Mouse (Mus musculus) heart, postnatal 4 days (tissue): ENCODE data around the gene Pex14. TPM values are rescaled to one million over a fixed set of nuclear protein-coding genes. Genes with fewer than 3 reads are reported as not detected.

Experiments
- DNase-seq: peaks from one replicate; pipeline ENCODE4 v3.0.0; 2021
- total RNA-seq, 2 experiments: library from RNA; stranded (reverse); gene quantifications; 2 replicates each; pipeline ENCODE4 v1.2.3; 2021

Pex14 gene
- total RNA-seq, 2 experiments from 2014 or later: 26.5 to 30.2 TPM

- no peak for DNase-seq
These were observed 117.4 kb downstream of the Pex14 start for GRCm38 (mm10) chr4:148982274-148982673.

DNA sequence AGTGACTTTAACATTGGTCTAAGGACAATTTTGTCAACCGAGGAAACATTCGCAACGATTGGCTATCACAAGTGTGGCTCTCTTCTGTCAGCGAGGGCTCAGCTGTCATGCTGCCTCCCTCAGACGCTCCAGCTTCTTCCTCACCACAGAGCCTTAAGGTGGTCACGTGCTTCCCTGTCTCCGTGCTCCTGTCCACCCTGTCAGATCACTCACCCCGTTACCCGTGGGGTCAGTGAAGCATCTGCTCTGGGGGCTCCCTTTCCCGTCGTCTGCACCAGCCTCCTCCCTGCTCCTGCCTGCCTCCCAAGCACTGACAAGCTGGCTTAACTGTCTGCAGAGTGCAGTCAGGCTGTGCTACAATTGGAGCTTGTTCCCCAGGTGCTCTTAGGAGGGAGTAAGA lies 119.8 kb downstream of the Pex14 start:
- no peak for DNase-seq

DNA sequence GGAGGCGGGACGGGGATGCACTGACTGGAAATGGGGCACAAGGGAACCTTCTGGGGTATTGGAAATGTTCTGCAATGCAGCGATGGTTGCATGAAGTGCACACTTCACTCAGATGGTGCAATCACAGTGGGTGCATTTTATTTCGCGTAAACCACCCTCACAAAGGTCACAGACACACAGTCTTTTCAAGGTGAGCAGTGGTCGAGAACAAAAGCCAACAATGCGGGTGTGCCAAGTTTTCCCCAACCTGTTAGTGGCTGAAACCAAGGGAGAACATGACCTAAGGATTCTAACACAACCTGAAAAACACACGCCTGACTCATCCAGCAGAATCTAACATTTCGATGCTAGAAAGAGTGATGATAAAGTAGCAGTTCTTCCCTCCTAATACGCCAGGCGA lies 120.8 kb downstream of the Pex14 start:
- no peak for DNase-seq

GRCm38 (mm10) chr4:148978221-148978855 lies 121.3 kb downstream of the Pex14 start:
- DNase-seq: no peak

DNA sequence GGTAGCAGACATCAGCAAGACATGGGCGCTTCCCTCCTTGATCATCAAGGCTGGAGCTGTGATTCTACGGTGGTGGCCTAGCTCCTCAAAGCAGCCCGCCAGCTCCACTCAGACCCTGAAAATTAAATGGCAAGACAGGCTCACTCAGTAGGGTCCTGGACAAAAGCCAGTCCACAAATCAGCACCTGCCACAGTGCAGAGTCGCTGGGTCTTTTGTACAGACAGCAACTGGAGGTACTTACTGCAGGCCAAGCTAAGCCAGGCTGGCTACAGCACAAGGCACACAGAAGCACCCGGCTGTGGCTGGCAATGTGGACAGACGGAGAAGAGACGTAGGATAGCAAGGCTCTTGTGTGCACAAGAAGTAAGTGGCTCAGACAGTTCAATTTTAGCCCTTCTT lies 124.8 kb downstream of the Pex14 start:
- no peak for DNase-seq

GRCm38 (mm10) chr4:148973387-148973786 lies 126.3 kb downstream of the Pex14 start:
- DNase-seq: no peak

DNA sequence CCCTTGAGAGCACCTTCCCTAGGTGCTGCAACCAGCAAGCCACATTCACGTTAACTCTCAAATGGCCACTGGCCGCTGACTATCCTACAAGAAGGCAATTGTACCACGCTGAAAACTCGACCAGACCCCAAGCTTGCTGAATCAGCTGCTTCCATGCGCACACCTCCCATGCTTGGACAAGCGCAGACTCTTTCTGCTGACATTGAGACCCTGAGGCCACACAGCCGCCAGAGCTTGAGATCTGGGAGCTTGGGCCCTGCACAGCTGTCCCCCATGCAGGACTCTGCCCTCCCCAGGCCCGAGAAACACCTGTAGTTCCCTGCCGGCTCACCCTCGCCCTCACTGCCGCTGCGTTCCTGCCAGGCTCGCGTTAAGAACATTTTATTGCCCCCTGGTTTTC lies 127.0 kb downstream of the Pex14 start:
- no peak for DNase-seq

DNA sequence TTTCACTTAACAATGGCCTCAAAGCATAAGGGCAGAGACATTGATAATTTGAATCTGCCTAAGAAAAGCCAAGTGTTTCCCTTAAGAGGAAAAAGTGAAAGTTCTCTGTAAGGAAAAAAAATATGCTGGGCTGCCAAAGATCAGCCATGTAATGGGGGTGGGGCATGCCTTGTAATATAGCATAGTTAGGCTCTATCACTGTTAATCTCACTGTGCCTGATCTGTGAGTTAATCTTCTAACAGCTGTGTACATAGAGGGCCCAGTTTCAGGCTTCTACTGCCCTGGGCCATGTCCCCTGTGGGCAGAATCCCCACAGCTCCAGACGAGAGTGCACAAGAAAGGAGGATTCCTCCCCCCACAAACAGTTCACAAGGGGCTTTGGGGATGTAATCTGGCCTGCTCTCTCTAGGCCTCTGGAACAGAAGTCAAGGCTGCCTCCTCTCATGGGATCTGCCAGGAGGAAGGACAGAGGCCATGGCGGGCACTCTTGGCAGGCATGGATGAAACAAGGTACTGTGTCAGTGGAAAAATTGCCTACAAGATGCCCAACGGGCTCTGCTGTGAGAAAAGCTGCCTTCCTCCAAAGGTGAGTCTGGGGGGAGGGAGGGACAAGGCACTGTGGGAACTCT lies 127.9 kb downstream of the Pex14 start:
- no peak for DNase-seq

- DNase-seq: no peak
These were observed 128.9 kb downstream of the Pex14 start for GRCm38 (mm10) chr4:148970742-148971141.

DNA sequence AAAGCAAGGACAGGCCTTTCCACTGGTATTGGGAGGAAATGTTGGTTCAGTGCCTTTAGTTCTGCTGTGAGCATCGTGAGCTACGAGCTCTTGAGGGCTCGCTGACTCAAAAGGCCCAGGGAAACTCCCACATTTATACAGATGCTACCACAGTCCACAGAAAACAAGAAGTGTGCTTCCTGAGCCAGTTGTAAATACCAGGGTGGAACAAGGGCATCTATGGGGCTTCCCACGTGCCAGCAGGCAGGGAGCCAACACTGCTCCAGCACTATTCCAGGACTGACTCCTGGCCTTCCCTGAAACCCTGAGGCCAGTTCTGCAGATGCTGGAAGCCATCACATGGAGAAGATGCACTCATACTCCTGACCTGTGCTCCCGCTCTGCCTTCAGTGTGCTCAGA lies 130.1 kb downstream of the Pex14 start:
- DNase-seq: peak; percentile 82

DNA sequence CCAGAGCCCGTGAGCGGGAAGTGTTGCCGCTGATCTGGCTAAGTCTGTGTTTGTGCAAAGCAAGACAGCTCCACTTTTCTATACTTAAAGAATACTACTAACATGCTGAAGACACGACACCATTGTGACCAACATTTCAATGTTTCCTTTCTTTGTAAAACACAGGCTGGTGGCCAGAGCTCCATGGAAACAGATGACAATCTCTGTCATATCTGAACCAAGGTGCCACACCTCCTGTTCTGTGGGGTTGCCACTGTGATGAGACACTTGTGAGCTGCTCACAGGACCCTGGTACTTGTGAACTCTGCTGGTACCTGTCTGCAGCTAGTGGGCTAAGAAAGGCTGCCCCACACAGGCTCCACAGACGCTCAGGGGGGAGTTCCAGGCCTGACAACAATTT lies 130.8 kb downstream of the Pex14 start:
- DNase-seq: no peak

- no peak for DNase-seq
These were observed 133.5 kb downstream of the Pex14 start for GRCm38 (mm10) chr4:148966132-148966531.

GRCm38 (mm10) chr4:148964541-148965310 lies 134.9 kb downstream of the Pex14 start:
- DNase-seq: no peak

DNA sequence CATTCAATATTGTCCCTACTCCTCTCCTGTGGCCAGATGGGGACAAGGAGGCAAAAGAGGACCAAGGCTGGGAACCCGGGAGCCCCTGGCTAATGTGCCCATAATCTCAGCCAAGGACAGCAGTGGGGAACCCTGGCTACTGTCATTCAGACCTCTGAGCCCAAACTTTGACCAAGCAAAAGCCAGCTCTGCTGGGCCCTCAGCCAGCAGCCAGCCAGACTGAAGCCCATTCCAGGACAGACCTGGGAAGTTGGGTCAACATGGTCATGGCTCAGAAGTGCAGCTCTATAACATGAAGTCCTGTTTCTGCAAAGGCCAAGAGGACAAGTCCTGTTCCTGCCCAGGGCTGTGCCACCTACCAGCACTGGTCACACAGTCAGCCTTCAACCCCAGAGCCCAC lies 137.6 kb downstream of the Pex14 start:
- no peak for DNase-seq

DNA sequence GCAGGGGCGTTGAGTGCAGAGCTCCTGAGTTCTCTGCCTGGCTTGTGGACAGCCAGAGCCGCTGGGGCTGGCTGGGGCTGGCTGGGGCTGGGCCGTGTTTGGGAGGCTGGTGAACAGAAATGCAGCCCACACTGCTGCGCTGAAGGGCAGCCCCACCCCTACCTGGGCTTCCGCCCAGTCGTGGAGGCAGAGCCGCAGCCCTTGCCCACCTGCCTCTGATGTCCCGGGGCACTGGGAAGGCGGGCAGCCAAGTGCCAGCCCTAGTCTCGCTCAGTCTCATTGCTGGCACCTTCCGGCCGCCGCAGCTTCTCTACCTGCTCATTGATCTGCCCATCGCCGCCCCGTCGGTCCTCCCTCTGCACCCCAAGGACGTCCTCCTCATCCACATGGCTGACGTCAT lies 138.6 kb downstream of the Pex14 start:
- DNase-seq: no peak

DNA sequence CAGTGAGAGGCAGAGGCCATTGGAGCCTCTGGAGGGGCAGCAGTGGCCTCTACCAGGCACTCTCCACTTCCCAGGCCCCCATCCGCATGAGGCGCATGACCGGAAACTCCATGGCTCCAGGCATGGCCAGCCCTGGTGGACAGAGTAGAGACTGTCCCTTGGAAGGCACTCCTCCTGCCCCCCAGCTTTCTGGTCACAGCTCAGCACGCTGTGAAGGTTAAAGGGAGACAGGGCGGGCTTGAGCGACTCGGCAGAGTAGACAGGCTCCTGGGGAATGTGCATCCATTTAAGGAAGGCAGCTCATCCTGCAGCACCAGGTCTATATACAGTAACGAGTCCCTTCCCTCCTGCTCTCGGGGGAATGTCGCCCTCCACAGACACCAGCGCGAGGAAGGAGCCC lies 139.7 kb downstream of the Pex14 start:
- DNase-seq: peak; percentile 77

GRCm38 (mm10) chr4:148955131-148955813 lies 144.4 kb downstream of the Pex14 start:
- DNase-seq: peak; percentile 80

DNA sequence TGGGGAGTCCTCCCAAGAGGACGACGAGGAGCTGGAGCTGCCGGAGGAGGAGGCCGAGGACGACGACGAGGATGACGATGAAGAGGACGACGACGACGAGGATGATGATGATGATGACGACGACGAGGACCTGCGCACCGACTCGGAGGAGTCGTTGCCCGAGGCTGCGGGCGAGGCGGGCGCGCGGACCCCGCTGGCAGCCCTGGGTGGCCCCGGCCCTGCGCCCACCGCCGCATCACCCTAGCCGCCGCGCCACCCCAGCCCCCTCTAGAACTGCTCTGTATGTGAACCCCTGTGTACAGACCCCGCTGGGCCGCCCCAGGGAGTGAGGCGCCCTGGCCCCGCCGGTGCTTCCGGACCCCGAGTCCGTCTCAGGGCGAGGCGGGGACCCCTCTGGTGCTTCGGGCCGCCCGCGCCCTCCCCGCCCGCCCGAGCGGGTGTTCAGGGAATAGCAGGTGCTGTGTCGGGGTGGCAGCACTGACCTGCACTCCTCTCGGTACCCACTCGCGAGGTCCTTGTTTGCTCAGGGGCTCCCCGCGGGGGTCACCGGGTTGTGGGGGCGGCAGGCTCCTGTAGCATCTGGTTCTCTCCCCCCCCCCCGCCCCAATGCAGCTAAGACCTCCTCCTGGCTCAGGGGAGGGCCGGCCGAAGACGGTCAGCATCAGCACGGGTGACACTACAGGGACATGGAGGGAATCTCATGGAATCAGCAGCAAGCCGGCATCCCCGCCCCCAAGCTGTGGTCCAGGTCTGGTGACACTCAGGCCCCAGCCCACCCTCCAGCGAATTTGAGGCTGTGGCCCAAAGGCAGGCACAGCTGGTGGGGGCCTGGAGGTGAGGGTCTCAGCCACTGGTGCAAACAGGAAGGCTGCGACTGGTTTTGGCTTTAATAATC lies 147.1 kb downstream of the Pex14 start:
- no peak for DNase-seq

DNA sequence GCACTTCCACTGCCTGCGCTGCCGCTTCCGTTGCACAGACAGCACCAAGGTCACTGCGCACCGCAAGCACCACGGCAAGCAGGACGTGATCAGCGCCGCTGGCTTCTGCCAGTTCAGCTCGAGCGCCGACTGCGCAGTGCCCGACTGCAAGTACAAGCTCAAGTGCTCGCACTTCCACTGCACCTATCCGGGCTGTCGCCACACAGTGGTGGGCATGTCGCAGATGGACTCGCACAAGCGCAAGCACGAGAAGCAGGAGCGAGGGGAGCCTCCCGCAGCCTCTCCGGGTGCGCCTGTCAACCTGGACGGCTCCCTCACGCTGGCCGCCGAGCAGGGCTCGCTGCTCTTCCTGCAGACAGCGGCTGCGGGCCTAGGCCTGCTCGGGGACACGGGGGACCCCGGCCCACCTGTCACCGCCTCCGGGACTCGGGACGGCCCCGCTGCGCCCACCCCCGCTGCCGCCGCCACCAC lies 147.8 kb downstream of the Pex14 start:
- DNase-seq: peak; percentile 36

GRCm38 (mm10) chr4:148950932-148951650 lies 148.6 kb downstream of the Pex14 start:
- DNase-seq: peak; percentile 83

GRCm38 (mm10) chr4:148950487-148950886 lies 149.2 kb downstream of the Pex14 start:
- DNase-seq: peak; percentile 30
